In genomic region chr1:86178462-86179253, GRCm38 (mm10) we compare ENCODE assay signal across 8 mouse cellular contexts. TPM values are rescaled to one million over a fixed set of nuclear protein-coding genes. Genes with fewer than 3 reads are reported as not detected.
DNase-seq lines count a peak whose midpoint lies in the region; ATAC-seq and TF ChIP-seq lines count a peak whose summit lies in the region.

No protein-coding gene starts in this region.

- ATAC-seq in common myeloid progenitor, adult 5-6 weeks (replicated peaks; ENCODE audit: low read depth, poor library complexity, severe bottlenecking) = peak; percentile 98
- peak; percentile 98 for ATAC-seq in megakaryocyte progenitor cell, adult 5-6 weeks (replicated peaks; ENCODE audit: poor library complexity)

- no peak overlapping the region for H3K4me3 ChIP-seq in left cerebral cortex, adult 2 months

- H3K27ac ChIP-seq in left cerebral cortex, adult 2 months = no peak overlapping the region

- DNase-seq in ZHBTc4 (ENCODE audit: low read depth, low spot score) = peak; percentile 91
- peak; percentile 40 to 52 for DNase-seq in gastrocnemius, adult 8-10 months (ENCODE audit: low spot score in 2 of 2)
- DNase-seq in hindlimb bud, embryonic 11.5 days (ENCODE audit: extremely low spot score, low read depth, low spot score) = peak; percentile 68
- peak; percentile 80 to 84 for DNase-seq in left cerebral cortex, adult 2 months (ENCODE audit: extremely low spot score in 1 of 2, low spot score in 2 of 2)
- peak; percentile 82 for DNase-seq in right cerebral cortex, postnatal 14 days
- peak; percentile 83 for DNase-seq in urinary bladder, postnatal 25 days (ENCODE audit: low spot score)

- no peak; the same call in none of the 2 replicates for TF ChIP-seq CTCF in left cerebral cortex, adult 2 months (IDR thresholded peaks at IDR 0.05)

- intact Hi-C loops in left cerebral cortex, adult 2 months (cut with DNase I) = loop anchor here (1.0 kb wide), 1 partner anchor 161 kb away; no protein-coding TSS in a partner anchor

RNA-seq across cellular contexts. Expression of gene Armc9, which starts 24.1 kb away (rescaled TPM):
- 10.6 and 20.7 TPM in 2 replicates for total RNA-seq in common myeloid progenitor, adult 5-6 weeks (2017)
- total RNA-seq in gastrocnemius, adult 8-10 months (2022) = 1 to 10 TPM; 1.5 to 2.1 (median 1.8) TPM
- total RNA-seq in left cerebral cortex, adult 2 months (2021) = 10 to 100 TPM; 36.9 to 44.8 TPM
- 3.2 and 5.0 TPM in 2 replicates for total RNA-seq in megakaryocyte progenitor cell, adult 5-6 weeks (2015)
- total RNA-seq in megakaryocyte progenitor cell, adult 5-6 weeks (2017) = 5.8 and 11.5 TPM in 2 replicates

RNA-seq across cellular contexts. Expression of gene Gm21972, which starts 45.2 kb away (rescaled TPM):
- 1.7 and 10.6 TPM in 2 replicates for total RNA-seq in common myeloid progenitor, adult 5-6 weeks (2017)
- not detected for total RNA-seq in gastrocnemius, adult 8-10 months (2022)
- total RNA-seq in left cerebral cortex, adult 2 months (2021) = 1 to 10 TPM; 3.5 to 5.4 TPM
- 4.0 and 10.6 TPM in 2 replicates for total RNA-seq in megakaryocyte progenitor cell, adult 5-6 weeks (2015)
- 9.4 TPM in 1 of 2 replicates, not detected in the other for total RNA-seq in megakaryocyte progenitor cell, adult 5-6 weeks (2017)
